8 mouse cellular contexts compared by ENCODE assay signal in genomic region chr11:8513359-8514253, GRCm38 (mm10).
DNase-seq lines count a peak whose midpoint lies in the region; ATAC-seq and TF ChIP-seq lines count a peak whose summit lies in the region.
"Had no signal": no experiment of that assay in that cellular context is flagged by ENCODE, and none has a peak within 500 bp of the region (broad histone marks: within the 10 kb centered on the region; RNA-seq: fewer than 3 reads in every experiment).

No protein-coding gene starts in this region.

- H3K4me3 ChIP-seq in liver, postnatal 0 days (ENCODE audit: low read depth, low read length): no peak overlapping the region
- no peak overlapping the region for H3K4me3 ChIP-seq in liver, embryonic 12.5 days
- H3K4me3 ChIP-seq in embryonic facial prominence, embryonic 13.5 days: no peak overlapping the region
- H3K4me3 ChIP-seq in heart, embryonic 16.5 days (ENCODE audit: low read length): no peak overlapping the region

- no peaks in the 10 kb centered on the region for H3K9me3 ChIP-seq in liver, postnatal 0 days (ENCODE audit: low read length)
- no peaks in the 10 kb centered on the region for H3K9me3 ChIP-seq in liver, embryonic 12.5 days (replicated peaks)
- no peaks in the 10 kb centered on the region for H3K9me3 ChIP-seq in embryonic facial prominence, embryonic 13.5 days
- no peaks in the 10 kb centered on the region for H3K9me3 ChIP-seq in heart, embryonic 16.5 days (replicated peaks; ENCODE audit: control insufficient read depth, low read length)

- H3K36me3 ChIP-seq in liver, postnatal 0 days (replicated peaks; ENCODE audit: insufficient read depth, low read length): no peaks in the 10 kb centered on the region
- peaks cover 2% of the 10 kb centered on the region; the same call in 1 of the 2 replicates for H3K36me3 ChIP-seq in liver, embryonic 12.5 days
- peaks cover 90% of the 10 kb centered on the region for H3K36me3 ChIP-seq in embryonic facial prominence, embryonic 13.5 days
- H3K36me3 ChIP-seq in heart, embryonic 16.5 days (ENCODE audit: control insufficient read depth, insufficient read depth): peaks cover 3% of the 10 kb centered on the region

- no peak for TF ChIP-seq EP300 in liver, postnatal 0 days (IDR thresholded peaks at IDR 0.05; ENCODE audit: low read depth)

- no peak overlapping the region for H3K4me2 ChIP-seq in liver, postnatal 0 days (ENCODE audit: low read depth, low read length)
- no peak overlapping the region for H3K4me2 ChIP-seq in liver, embryonic 12.5 days
- H3K4me2 ChIP-seq in embryonic facial prominence, embryonic 13.5 days: no peak overlapping the region
- no peak overlapping the region for H3K4me2 ChIP-seq in heart, embryonic 16.5 days (ENCODE audit: low read depth, low read length)

- TF ChIP-seq CTCF in liver, postnatal 0 days (IDR thresholded peaks at IDR 0.05; ENCODE audit: low read depth): no peak

- peak; percentile 45 for DNase-seq in liver, postnatal 0 days
- DNase-seq in layer of hippocampus, postnatal 14 days (ENCODE audit: low spot score in 2 of 2): peak; percentile 48 to 78
- DNase-seq in right cerebral cortex, postnatal 14 days: peak; percentile 22
- no peak for DNase-seq in spleen, postnatal 14 days (ENCODE audit: low spot score in 2 of 2)

- no peak for ATAC-seq in liver, postnatal 0 days
- no peak for ATAC-seq in liver, embryonic 12.5 days
- no peak for ATAC-seq in embryonic facial prominence, embryonic 13.5 days (ENCODE audit: insufficient number of reproducible peaks, insufficient read depth, low FRiP score, low TSS enrichment, low read depth)
- peak; percentile 79 for ATAC-seq in heart, embryonic 16.5 days (replicated peaks; ENCODE audit: extremely low read depth, insufficient read depth, low FRiP score)

- 71% methylated on average over 7 of the region's 7 CpGs for WGBS in liver, postnatal 0 days (ENCODE audit: insufficient replicate concordance)
- WGBS in liver, embryonic 12.5 days (ENCODE audit: insufficient replicate concordance): 69% methylated on average over 7 of the region's 7 CpGs
- WGBS in embryonic facial prominence, embryonic 13.5 days: 59% methylated on average over 7 of the region's 7 CpGs
- WGBS in heart, embryonic 16.5 days: 37% methylated on average over 7 of the region's 7 CpGs

- no peaks in the 10 kb centered on the region for H3K27me3 ChIP-seq in liver, postnatal 0 days (ENCODE audit: insufficient read depth, low read length)
- no peaks in the 10 kb centered on the region for H3K27me3 ChIP-seq in liver, embryonic 12.5 days (replicated peaks)
- H3K27me3 ChIP-seq in embryonic facial prominence, embryonic 13.5 days: no peaks in the 10 kb centered on the region
- H3K27me3 ChIP-seq in heart, embryonic 16.5 days (ENCODE audit: control insufficient read depth, insufficient read depth, low read length): no peaks in the 10 kb centered on the region

- H3K9ac ChIP-seq in liver, postnatal 0 days (replicated peaks): no peak overlapping the region
- H3K9ac ChIP-seq in liver, embryonic 12.5 days: no peak overlapping the region
- no peak overlapping the region for H3K9ac ChIP-seq in embryonic facial prominence, embryonic 13.5 days
- peak overlapping the region; percentile 12; the same call in 1 of the 2 replicates for H3K9ac ChIP-seq in heart, embryonic 16.5 days (ENCODE audit: low read length)

- peaks cover 6% of the 10 kb centered on the region; the same call in 1 of the 2 replicates for H3K4me1 ChIP-seq in liver, postnatal 0 days (ENCODE audit: insufficient read depth)
- H3K4me1 ChIP-seq in liver, embryonic 12.5 days: no peaks in the 10 kb centered on the region
- H3K4me1 ChIP-seq in embryonic facial prominence, embryonic 13.5 days: peaks cover 14% of the 10 kb centered on the region
- peaks cover 18% of the 10 kb centered on the region for H3K4me1 ChIP-seq in heart, embryonic 16.5 days (ENCODE audit: control insufficient read depth, insufficient read depth, low read length)

- no peak overlapping the region for H3K27ac ChIP-seq in liver, postnatal 0 days (ENCODE audit: low read depth)
- H3K27ac ChIP-seq in liver, embryonic 12.5 days: no peak overlapping the region
- peak overlapping the region; percentile 69 for H3K27ac ChIP-seq in embryonic facial prominence, embryonic 13.5 days
- H3K27ac ChIP-seq in heart, embryonic 16.5 days (ENCODE audit: low read length): peak overlapping the region; percentile 82
- H3K27ac ChIP-seq: kidney, postnatal 0 days had no signal

Comparison
In these comparisons a context has a peak if more than half of its experiments do, and no peak if none do; other contexts are left out.
1. DNase-seq: peak in liver, postnatal 0 days (single experiment), layer of hippocampus, postnatal 14 days (2 of 2) and right cerebral cortex, postnatal 14 days (single experiment); none in spleen, postnatal 14 days (0 of 2).
2. H3K27ac ChIP-seq: peak in embryonic facial prominence, embryonic 13.5 days (single experiment) and heart, embryonic 16.5 days (single experiment); none in liver, postnatal 0 days (single experiment) and liver, embryonic 12.5 days (single experiment).